Mouse (Mus musculus) heart, adult 2 months (tissue): ENCODE data around the gene Zfp37.

Source experiments
- CTCF ChIP-seq: fragments of 200-600 bp; IDR thresholded peaks from 2 replicates; pipeline ENCODE4 v1.8.1; 2022; ENCODE audit warnings: antibody characterized with exemption, mild to moderate bottlenecking, moderate library complexity
- EP300 ChIP-seq: fragments of 200-500 bp; IDR thresholded peaks from 2 replicates; pipeline ENCODE4 v1.6.1; 2011; ENCODE audit warnings: low read depth, low read length, control low read depth; ENCODE audit not compliant: insufficient read depth
- POLR2A ChIP-seq: fragments of 200-500 bp; IDR thresholded peaks from 2 replicates; pipeline ENCODE4 v1.6.1; 2011; ENCODE audit warnings: mild to moderate bottlenecking, low read depth, low read length, control low read depth; ENCODE audit not compliant: insufficient read depth

GRCm38 (mm10) chr4:62263133-62263844 lies 32.4 kb upstream of the Zfp37 start:
- TF ChIP-seq CTCF (peak; percentile 61), EP300 (no peak), POLR2A (no peak)
